Mouse (Mus musculus) urinary bladder, postnatal 4 days (tissue): Measurements from ENCODE around the gene Dnah3.
A peak's percentile ranks its signal among the peaks of the same experiment; 100 is the strongest.

ENCODE experiments used
- DNase-seq, 2 experiments: peaks; one replicate each; pipeline ENCODE4 v3.0.0; 2021 to 2022; ENCODE audit warnings: low spot score in 2 of 2

Gene Dnah3

DNA sequence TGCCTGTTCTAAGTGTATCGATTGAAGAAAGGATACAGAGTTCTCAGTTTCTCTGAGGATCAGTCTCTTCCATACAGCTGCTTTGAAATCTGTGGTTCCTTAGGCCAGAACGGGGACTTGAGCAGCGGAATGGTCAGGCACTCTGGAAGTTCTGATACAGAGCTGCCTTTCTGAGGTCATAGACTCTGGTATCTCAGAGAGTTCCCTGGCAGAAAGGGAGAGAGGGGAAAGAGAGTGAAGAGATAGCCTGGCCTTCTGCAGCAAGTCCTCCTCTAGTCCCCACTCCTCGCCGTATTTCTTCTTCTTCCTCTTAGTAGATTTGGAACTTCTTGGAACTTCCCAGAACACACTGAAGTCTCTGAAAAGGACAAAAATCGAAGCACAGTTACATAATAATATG, at the start of gene Dnah3:
Dnah3 (minus strand) TSS at position 101 of the 400 bp plus-strand sequence.
- DNase-seq: no peak

DNA sequence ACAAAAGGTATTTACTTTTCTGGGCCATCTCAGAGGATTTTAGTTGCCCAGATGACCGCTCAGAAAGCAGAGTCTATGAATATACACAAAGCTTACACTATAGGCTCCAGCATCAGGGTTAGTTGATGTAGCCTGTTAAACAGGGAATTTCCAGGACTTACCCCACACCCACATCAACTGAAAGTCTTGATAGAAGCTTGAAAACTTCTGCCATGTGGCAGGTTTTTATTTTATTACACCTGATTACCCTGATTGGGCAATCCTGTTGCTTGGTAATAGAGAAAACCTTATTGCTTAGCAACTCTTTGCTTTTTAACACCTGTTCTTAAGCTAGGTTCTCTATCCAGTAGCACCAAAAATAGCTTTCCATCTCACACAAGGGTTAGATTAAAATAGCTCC, 47.7 kb upstream of the Dnah3 start:
- DNase-seq: no peak

DNA sequence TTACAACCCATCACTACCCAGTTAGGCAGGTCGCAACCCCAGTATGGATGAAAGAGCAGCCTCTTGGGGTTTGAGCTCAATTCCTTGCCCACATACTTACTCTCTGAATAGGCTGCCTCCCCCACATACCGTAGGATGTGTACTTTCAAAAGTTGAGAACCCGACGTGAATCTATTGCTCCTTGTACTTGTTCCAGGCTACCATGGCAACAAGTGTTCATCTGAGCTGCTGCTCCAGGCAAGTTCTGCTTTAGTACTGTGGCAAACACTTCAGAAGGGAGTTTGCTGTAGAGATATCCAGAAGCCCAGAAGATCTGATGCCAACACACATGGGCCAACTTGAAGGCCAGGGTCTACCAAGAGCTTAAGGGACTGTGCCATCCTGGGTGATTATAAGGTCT, 33.9 kb upstream of the Dnah3 start:
- DNase-seq: no peak

DNA sequence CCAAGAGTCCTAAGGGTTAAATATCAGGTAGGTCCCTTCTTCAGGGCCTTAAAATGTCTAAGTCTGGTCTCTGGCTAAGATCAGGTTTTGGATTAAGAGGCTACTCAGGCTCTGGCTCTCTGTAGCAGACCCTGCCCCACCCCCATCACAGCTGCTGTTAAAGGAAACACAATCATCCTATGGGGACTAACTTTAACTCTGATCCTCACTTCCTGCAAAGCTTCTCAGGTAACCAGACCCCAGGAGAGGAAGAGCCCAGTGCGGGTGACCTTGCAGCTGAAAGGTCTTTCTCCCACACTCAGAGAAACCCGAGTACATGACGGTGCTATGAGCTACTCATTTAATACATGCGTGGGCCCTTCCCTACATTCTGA, 32.6 kb upstream of the Dnah3 start:
- no peak for DNase-seq

DNA sequence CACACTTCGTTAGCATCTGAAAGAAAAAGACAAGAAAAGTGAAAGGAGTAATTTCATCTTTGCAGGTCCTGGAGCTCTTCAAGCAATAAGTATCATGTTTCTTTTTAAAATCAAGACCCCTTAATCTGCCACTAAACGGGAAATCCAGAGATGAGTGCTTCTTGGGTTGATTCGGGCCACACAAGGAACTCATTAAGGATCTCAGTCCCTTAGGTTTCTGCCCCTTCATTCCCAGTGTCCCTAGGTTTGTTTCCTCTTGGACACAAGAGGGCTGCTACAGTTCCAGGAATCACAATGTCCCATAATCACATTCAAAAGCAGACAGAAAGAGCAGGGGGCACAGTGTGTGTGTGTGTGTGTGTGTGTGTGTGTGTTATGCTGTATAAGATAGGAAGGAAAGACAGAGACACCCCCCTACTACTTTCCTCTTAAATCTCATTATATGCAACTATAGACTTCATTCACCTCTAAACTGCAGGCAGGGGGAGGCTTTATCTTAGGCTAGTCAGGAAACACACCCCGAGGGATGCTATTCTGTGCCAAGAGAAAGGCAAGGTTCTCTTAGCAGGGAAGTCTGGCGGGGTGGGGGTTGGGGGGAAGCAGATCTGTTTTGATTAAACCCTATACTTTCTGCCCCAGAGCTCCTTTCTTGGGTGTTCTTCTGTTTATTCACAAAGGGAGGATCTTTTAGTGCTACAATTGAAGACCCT, 32.1 kb upstream of the Dnah3 start:
- DNase-seq: no peak

DNA sequence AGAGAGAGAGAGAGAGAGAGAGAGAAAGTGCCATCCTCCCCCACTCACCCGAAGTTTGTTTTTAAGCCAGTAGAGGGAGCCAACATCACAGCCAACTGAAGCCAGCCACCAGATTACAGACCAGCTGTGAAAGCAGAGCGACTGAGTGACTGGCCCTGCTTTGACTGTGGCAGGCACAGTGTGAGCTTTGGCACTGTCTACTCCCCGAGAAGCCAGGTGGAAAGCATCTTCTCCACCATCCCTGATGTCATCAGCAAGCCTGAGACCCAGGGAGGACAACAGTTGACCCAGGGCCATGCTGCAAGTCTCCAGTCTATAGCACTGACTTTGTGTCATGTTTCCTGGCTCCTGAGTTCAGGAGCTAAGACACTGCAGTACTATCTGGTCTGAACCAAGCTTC, 29.8 kb upstream of the Dnah3 start:
- DNase-seq: peak; percentile 59 to 67

DNA sequence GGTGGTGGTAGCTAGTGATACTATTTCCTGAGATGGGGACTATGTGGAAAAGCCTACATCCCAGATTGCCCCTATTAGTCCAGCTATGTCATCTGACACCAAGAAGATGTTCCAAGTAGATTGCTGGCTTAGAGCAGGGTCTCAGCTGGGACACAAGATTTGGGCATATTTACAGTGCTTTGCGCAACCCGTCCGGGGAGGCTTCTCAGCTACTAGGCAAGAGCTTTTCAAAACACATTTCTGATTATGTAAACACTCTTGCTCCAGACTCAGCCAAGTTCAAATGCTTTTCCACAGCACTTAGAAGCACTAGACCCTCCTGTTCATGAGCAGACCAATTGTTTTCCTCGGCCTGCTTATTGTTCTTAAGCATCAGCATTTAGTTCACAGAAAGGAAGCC, 28.7 kb upstream of the Dnah3 start:
- no peak for DNase-seq

DNA sequence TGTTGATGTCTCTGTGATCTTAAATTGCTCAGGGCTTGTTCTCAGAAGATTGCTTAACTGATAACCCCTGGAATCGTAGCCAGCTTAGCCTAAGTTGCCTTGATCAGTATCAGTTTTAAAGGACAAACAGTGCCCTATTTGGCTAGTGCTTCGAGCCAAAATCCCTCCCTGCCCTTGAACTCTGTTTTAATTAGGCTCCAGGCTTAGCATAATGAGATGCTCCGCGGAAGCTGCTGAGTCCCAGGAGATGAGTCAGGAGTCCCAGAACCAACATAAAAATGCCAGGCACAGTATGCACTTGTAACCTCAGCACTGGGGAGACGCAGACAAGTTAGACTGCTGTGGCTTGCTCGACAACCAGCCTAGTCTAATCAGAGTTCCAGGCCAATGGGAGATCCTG, 22.4 kb upstream of the Dnah3 start:
- no peak for DNase-seq

DNA sequence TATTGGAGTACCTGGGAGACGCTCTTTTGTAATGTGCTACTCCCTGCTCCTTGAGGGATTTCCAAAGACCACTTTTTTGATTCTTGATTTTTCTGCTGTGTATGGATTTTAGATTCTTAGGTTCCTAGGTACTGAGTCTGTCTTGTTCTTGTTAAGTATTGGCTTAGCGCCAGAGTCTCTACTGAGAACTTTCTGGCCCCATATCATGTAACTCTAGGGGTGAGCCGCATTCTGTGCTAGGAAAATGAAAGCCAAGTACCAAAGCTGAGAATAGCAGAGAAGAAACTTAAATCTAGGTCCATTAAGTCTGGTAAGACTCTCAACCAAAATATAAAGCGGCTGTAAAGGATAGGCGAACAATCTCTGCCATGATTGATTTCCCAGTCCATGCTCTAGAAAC, 21.9 kb upstream of the Dnah3 start:
- DNase-seq: no peak

DNA sequence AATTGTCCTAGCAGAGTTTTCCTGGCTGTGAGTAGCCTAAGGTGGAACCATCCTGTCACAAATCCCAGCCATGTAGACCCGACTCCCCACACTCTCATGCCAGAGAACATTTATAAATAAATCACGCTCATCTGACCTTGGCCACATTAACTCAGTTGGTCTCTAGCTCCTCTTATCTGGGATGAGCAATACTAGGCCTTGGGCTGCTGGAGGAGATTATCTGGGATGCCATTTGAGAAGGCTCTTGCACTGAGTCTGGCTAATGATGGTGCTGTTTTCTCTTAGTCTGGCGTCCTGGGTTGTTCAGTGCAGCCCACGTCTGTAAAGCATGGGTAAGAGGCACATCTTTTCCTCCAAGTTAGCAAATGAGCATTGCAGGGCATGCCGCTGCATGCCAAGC, 14.6 kb upstream of the Dnah3 start:
- DNase-seq: no peak

DNA sequence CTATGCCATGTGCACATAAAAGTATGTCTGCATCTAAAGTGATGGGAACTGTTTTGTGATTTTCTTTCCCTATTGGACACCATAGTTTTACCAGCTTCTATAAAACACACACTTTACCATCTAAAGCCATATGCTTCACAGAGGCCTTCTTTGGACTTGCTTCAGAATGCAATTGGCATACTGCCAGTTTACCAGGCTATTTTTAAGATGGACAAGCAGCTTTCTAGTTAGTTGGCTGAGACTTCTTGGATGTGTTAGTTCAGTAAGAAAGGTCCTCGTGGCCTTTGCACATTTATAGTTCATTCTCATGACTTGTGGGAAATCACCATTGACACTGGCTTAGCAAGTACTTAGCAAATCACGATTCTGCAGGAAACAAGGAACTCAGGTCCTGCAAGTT, 11.3 kb upstream of the Dnah3 start:
- no peak for DNase-seq

DNA sequence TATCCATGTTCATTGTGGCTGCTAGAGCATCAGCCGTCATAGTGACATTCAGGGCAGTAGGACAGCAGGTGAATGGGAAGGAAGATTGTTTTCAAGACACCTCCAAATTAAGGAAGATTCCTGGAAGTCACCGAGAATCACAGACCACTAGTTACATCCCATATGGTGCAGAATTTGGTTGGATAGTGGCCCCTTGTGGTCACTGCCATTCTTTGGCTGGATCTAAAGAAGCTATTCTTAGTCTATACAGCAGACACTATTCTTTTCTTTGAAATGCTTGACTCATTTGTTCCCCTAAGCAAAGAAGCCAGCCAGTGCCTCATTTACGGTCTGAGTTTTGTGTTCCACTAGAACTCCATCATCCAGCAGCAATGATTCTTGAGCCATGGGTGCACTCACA, 9.9 kb upstream of the Dnah3 start:
- no peak for DNase-seq

DNA sequence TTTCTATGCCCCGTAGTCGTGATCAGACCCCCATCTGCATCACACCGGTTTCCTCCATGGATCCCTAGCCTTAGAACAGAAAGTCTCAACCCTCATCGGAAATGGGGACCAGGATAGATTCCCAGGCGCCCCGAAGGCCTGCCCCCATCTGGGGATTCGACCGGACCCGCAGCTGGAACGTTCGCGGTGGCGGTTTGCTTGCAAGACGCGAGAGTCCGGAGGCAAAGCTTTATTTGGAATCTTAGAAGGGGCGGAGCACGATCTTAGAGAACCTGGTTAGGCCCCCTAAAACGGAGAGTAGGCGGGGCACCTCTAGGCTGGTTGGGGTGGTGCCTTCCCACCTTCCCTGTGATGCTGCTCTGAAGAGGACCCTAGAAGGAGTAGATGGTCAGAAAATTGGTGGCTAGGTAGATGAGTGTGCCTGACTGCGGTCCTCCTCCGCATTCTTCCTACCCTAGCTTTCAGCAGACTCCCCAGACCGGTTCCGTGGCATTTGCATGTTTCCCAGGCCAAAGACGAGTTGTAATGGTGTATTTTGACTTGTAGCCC, 8.0 kb upstream of the Dnah3 start:
- peak in 1 of 2 experiments; percentile 41 for DNase-seq

DNA sequence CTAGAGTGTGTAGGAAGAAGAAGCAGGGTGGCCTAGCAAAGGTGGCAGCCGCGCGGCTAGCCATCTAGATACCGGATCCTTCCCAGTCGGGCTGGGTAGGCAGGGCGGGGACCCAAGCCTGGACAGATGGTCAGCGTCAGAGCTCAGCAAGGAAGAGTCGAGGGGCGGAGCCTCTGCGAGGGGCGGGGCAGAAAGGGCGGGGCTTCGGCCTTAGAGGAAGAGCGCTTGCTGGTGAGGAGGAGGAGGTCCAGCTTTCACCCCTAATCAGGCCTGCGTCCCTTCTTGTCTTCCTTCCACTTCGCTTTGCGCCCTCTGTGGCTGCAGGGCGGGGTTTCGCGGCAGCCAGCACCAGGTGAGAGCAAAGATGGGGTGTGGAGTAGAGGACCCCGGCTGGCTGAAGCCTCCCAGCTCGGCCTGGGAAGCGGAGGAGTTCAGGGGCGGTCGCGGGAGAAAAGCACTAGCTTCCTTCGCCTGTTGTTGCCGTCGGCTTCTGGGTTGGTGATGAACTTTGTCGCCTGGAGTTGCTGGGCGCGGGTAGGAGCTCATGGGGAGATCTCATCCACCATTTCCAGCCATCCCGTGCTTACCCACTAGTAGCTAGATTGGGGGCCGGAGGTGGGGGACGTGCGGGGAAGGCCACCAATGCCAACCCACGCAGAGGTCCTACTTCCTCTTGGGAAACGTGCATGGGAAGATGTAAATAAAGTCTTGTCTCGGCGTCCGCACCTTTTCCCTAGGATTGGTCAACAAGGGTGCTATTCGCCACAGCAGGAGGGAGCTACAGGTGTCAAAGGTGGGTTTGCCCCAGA, 7.3 kb upstream of the Dnah3 start, which contains the start of gene Tmem159:
Tmem159 (plus strand) TSS at position 190 of the 809 bp plus-strand sequence.
- peak; percentile 89 to 94 for DNase-seq

DNA sequence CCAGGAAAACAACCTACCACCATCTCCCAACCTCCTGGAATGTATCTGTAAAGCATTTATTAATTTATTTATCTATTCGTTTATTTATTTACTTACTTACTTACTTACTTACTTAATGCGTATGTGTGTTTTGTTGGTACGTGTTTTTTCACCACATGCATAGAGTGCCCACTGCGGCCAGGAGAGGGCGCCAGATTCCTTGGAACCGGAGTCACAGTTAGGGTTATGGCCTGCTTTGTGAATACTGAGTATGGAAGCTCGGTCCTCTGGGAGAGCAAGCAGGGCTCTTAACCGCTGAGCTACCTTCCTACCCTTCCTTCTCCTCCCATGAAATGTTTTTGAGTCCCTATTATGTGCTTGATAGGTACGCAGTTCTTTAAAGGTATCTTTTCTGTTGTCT, 3.3 kb upstream of the Dnah3 start:
- DNase-seq: peak; percentile 46 to 80

DNA sequence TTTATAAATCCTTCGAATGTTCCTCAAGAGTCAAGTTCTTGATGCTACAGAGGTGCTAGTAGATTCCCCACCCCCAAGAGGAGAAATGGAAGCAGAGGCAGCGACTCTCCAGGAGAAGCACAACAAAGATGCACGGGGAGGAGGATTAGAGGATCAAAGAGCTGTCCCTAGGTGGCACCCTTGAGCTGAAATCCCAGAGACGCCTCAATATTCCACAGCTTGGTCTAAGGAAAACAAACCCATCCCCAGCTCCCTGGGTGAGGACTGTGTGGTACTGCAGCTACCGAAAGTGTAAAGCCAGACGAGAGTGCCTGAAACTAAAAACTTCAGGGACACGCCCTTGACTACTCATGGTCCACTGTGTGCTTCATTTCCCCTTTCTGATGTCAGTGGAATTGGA, 2.8 kb upstream of the Dnah3 start:
- no peak for DNase-seq

DNA sequence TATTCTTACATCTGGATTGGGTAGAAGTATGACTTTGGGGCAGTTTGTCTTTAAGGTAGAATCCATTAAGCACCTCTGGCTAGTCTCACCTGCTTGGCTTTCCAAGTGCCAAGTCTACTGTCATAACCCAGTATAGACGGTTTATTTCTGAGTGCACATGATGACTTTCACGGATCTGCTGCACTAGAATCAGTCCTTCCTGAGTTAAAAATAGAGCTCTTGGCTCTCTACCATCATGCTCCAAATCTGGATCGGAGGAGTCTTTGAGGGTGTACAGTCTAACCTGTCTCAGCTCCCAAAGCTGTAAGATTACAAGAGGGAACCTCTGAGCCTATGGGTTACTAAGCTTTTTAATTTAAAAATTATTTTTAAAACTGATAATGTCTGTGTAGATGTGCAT, 864 bp downstream of the Dnah3 start:
- DNase-seq: no peak

DNA sequence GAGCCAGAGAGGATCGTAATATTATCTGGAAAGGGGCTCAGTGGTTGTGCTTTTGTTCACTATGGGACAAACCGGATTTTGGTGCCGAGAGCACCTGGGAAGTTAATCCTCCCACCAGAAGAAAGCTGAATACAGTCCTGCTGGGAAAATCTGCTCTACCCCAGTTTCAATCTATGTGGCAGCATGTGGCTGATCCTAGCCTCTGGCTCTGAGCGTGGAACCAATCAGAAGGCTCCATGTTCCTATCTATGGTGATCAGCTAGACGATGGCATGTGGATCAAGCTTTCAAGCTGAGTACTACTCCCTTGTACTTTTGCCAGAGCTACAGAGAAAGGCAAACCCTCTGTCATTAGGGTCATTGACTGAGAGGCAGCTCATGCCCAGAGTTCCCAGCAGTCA, 2.0 kb downstream of the Dnah3 start:
- no peak for DNase-seq

DNA sequence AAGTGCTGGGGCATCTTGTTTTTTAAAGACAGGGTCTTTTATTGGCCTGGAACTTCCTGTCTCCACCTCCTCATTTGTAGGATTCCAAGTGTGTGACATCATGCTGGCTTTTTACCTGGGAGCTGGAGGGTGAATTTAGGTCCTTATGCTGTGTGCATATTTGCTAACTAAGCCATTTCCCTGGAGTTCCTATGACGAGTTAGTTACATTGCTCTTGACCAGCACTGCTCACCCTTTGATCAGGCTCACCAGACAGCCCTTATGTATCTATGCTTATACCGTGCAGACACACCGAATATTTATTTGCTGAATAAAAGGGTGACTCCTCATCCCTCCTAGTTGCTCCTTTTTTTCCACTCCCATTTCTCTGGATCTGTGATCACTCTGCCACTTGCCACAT, 14.9 kb downstream of the Dnah3 start:
- no peak for DNase-seq

DNA sequence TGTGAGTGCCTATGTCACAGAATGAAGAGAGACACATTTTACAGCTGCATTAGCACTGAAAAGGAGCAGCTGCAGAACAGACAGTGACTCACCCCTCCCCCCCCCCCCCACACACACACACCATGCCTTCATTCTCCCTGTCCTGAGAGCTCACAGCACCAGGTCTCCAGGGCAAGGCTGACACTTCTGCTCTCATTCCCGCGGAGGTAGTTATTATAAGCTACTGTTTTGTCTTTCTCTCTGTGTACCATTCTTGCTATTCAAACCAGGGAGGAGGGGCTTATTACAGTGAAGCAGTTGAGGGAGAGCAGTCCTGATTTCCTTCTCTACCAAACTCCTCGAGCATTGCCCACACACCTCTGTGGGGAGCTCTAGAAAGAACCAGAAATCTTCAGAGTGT, 25.9 kb downstream of the Dnah3 start:
- no peak for DNase-seq

DNA sequence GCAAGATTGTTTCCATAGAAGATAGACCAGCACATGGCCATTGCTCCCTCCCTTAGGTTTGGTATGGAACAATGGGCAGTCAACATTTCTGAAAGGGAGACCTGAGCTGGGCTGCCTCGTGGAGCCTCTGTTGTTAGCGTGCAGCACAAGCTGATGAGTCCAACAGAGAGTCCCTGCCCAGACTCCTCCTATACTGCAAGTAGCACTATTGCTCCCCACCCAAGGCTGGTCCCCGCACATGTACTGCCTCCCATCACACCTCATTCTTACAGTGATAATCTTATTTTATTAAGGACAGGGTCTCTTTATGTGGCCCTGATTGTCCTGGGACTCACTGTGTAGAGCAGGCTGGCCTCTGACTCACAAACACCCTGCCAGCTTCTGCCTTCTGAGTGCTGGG, 27.0 kb downstream of the Dnah3 start:
- DNase-seq: no peak

DNA sequence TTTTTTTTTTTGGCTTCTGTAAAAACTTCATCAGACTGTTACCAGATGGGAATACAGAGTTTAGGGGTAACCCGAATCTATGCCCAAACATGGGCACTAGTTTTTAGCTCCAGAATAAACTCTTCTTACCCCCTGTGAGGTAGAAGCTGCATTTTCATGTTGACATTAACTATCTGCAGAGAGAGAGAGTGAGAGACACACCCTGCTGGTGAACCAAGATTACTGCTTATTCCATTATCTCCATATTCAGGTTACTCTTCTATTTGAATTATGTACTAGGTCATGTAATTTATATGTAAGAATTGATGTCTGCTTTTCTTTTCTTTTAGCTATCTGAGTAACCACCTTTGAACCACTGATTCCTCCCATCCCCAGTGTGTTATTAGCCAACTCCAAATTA, 31.0 kb downstream of the Dnah3 start:
- no peak for DNase-seq

DNA sequence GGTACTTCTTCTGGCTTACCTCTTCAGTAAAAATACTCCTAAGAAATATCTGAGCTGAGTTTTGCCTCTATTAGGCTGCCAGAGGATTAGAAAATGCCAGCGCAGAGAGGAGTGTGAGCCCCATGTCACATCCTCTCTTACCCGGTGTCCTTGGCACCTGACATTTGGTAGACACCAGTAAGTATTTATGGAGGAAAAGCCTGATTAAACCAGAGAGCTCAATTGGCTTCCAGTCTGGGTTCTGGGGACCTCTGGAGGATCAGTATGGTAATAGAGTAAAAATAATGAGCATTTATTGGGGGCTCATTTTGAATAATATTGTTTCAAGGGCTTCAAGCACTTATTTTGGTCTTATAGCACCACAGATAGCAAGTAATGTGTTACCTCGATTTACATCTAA, 39.6 kb downstream of the Dnah3 start:
- DNase-seq: no peak
